Mouse (Mus musculus) erythroid progenitor cell, adult 5-6 weeks (primary cell): ENCODE measurements around the gene Pim3. TPM values are rescaled to one million over a fixed set of nuclear protein-coding genes. Genes with fewer than 3 reads are reported as not detected.

ENCODE experiments used
- ATAC-seq: replicated peaks from 2 replicates; pipeline ENCODE4 v1.8.0; 2016; ENCODE audit warnings: moderate number of reproducible peaks, mild to moderate bottlenecking, moderate TSS enrichment, inconsistent platforms; ENCODE audit not compliant: poor library complexity, low FRiP score, severe bottlenecking
- total RNA-seq, 2 experiments: library from RNA; stranded (forward) in 1 of 2; stranded (reverse) in 1 of 2; fragments of 150-400 nt in 1 of 2; fragments of 186-747, 209-891 nt in 1 of 2; gene quantifications; 2 replicates each; pipeline versions ENCODE4 v1.2.3 to v1.2.4; 2015 to 2017; ENCODE audit warnings: low replicate concordance in 2 of 2

The Pim3 gene
- total RNA-seq, 2 experiments from 2014 or later: 0.68 to 1.3 TPM

- no peak for ATAC-seq
Observed at GRCm38 (mm10) chr15:88855896-88856417, 6.0 kb upstream of the Pim3 start.

DNA sequence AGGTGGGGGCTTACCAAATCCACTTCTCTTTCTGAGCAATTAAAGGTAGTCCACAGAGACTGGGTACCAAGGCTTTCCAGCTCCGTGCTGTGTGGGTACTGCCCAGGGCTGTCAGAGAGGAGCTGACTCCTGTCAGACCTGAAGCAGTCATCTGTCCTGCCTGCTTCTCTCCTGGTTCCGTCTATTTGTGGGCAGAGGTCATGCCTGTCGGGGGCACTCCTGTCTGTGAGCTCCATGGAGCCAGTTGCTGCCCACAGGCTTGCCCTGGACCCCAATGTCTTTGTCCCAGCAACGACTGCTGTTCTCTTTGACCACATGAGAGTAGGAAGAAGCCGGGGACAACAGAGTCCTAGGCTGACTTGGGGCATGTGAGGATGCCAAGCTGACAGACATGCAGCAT lies 5.4 kb upstream of the Pim3 start:
- no peak for ATAC-seq

GRCm38 (mm10) chr15:88857361-88857760 lies 4.6 kb upstream of the Pim3 start:
- ATAC-seq: no peak

GRCm38 (mm10) chr15:88858141-88858541 lies 3.8 kb upstream of the Pim3 start:
- ATAC-seq: no peak

DNA sequence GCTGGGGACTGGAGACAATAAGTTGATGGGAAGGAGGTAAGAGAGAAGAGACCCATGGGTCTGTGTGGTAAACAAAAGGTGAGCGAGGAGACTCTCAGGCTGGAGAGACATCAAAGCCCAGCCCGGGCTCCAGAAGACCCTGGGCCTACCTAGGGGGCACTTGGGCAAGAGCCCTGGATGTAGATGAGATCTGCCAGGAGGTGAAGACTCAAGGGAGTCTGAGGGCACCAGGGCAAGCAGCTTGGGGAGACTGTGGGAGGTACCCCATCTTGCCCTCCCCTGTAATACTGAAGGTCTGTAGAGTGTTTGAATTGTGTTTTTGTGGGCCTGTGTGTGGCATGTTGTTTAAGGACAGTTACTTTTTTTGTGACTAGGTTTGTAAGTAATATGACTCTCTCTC lies 3.3 kb upstream of the Pim3 start:
- no peak for ATAC-seq

DNA sequence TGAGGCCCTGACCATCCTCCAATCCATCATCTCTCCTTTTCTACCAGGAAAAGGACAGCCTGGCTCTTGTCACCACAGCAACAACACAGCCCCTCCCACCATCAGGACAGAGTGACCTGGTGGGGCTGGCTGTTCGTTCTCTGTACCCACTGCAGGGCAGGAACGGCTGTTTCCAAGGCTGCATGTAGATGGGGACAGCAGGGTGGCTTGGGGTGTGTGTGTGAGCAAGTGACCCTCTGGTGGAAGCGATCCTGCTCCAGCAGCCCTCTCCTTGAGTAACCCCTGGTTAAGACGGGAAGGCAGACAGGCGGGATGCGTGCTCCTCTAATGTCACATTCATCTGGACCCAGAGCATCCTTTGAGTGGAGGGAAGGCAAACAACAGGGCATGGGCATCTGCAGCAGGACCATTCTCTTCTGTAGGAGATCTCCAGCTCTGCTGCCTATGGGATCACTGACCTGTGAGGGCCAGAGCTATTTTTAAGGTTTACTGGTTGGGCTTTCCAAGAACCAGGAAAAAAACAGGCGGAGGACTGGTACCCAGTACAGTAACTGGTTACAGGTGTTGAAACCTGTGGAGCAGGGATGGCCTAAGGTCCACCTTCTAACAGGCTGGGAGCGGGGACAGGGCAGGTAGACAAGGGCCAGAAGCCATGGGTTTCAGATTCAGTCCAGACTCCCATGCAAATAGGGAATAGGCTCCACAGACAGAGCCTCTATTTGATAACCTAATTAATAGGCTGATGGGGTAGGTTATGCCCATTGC lies 2.6 kb upstream of the Pim3 start:
- ATAC-seq: no peak

DNA sequence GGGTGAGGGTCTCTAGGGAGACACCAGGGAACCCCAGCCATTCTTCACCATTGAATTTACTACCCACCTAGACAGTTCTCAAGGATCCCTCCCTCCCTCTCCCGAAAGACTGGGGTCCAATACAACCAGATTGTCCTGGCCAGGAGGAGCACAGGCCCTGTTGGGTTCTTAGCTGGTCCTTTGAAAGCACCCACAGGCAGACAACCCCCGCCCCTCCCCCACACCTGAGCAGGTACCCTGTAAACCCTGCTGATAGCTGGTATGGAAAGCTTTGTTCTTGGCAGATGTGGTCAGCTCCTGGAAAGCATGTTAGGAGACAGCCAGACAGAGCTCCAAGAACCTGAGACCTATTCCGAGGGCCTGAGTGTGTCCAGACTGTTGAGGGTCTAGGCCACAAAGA lies 1.2 kb upstream of the Pim3 start:
- no peak for ATAC-seq

DNA sequence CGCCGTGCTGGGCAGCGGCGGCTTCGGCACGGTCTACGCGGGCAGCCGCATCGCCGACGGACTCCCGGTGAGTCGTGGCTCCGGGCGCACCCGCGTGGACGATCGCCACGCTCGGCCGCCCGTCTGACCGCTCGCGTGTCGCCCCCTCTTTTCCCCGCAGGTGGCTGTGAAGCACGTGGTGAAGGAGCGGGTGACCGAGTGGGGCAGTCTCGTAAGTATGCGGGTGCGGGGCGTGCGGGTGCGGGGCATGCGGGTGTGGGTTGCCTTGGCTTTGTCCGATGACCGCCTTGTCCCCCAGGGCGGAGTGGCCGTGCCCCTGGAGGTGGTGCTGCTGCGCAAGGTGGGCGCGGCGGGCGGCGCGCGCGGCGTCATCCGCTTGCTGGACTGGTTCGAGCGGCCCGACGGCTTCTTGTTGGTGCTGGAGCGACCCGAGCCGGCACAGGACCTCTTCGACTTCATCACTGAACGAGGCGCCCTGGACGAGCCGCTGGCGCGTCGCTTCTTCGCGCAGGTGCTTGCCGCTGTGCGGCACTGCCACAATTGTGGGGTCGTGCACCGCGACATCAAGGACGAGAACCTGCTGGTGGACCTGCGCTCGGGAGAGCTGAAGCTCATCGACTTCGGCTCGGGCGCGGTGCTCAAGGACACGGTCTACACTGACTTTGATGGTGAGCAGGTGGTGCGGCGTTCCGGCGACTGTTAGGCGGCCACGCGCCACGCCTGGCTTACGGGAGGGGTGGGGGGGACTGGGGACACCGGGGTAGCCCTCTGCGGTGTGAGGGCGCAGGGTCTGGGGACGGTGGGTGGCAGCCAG lies 1.1 kb downstream of the Pim3 start:
- ATAC-seq: no peak

- no peak for ATAC-seq
Observed at GRCm38 (mm10) chr15:88863695-88864231, 1.8 kb downstream of the Pim3 start.

- ATAC-seq: no peak
Observed at GRCm38 (mm10) chr15:88864270-88865030, 2.5 kb downstream of the Pim3 start.

- no peak for ATAC-seq
Observed at GRCm38 (mm10) chr15:88865061-88865460, 3.1 kb downstream of the Pim3 start.

- ATAC-seq: no peak
Observed at GRCm38 (mm10) chr15:88865888-88866695, 4.1 kb downstream of the Pim3 start.

DNA sequence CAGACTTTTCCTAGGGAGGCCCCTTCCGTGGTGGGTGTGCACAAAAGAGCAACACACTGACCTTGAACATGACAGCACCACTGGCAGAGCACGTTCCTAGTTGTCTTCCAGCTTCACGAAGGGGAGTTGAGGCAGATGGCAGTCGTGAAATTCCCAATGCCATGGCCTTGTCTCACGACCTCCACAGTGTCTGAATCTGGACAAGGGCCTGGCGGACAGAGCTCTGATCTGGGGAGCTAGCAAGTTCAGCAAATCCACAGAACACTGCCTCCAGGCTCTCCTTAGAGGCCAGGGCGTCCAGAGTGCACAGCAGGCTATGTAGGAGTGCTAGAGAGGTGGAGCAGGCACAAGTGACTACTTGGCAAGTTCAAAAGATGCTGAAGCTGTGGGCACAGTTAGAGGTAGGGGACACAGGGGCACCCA lies 5.0 kb downstream of the Pim3 start:
- ATAC-seq: no peak

DNA sequence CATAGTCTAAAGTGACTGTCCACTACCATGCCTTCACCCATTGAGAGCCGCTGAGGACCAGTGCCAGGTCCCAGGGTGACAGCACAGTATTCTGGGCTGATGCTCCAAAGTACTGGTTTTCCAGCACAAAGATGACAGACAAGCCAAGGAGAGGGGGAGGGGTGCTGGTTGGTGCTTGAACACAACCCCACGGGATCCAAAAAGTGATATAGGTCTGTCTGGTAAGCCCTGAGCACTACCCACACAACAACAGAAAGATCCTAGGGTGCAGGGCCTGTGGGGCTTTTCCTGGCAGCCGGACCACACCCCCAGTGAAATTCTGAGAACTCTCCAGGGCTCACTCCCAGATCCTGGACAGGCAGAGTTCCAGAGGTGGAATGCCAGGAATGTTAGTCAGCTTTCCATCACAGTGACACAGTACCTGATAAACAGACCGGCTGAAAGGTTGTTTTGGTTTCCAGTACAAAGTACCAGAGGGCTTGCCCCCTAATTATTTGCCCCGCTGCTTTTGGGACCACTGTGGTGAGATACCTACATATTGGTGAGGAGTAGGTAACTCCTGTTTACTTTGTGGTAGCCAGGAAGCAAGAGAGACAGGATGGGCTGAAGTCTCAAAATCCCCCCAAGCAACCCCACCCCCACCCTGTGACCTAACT lies 5.5 kb downstream of the Pim3 start:
- ATAC-seq: no peak

- ATAC-seq: no peak
Observed at GRCm38 (mm10) chr15:88868024-88868742, 6.2 kb downstream of the Pim3 start.

DNA sequence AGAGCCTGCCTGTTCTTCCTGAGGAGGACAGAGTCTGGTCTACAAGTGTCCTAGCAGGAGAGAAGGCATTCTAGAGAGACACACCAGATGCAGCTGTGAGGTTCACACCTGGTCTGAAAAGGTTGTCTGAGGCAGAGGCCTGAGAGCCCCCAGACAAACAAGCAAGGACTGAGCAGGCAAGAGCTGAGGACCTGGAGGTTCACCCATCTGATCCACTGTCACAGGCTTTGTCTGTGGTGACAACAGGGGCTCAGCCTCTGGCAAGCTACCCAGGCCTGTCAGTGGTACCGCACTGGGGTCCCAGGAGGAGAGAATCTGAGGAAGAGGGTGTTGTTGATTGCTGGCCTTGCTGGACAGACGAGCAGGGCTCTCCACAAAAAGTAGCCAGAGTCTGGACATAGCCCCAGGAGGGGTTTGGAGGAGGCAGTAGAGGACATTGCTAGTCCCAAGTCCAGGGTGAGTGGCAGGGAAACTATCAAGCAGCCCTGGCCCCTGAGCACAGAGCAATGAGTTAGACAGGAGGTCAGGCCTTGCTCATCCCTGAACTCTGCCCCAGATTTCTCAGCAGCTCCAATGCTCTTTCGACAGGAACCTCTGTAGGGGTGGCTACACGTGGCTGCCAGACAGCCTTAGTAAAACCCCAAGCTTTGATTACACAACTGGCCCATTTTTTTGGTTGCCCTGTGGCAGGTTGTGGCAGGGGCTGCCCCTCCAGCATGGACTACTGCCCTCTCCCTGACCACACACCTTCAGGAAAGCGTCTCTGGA lies 8.6 kb downstream of the Pim3 start:
- no peak for ATAC-seq

DNA sequence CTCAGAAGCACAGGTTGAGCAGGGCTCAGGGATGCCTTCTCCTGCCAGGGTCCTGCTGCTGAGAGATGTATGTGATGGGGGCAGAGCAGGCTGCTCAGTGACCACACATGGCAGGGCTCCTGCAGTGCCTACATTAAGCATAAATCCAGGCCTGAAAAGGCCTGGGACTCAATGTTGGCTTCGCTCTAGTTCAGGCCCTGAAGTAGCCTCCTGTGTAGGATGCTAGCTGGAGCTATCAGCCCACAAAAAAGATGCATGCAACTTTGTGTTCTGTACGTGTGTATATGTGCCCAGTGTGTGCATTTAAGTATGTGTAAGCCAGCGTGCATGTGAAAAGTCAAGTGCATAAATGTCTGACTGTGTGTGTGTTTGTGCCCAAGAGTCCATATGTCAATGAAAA lies 12.1 kb downstream of the Pim3 start:
- no peak for ATAC-seq
